Mouse (Mus musculus) bone marrow, adult 2 months (tissue): Measurements from ENCODE around the gene Clip2.

Source experiments
- CTCF ChIP-seq: fragments of 200-500 bp; IDR thresholded peaks from 2 replicates; pipeline ENCODE4 v1.5.1; 2011; ENCODE audit warnings: low read length, control low read depth; ENCODE audit not compliant: control insufficient read depth, insufficient read depth
- POLR2A ChIP-seq: fragments of 200-500 bp; IDR thresholded peaks from 2 replicates; pipeline ENCODE4 v1.6.1; 2011; ENCODE audit warnings: low read depth, mild to moderate bottlenecking, control low read depth, low read length, borderline replicate concordance; ENCODE audit not compliant: control insufficient read depth

DNA sequence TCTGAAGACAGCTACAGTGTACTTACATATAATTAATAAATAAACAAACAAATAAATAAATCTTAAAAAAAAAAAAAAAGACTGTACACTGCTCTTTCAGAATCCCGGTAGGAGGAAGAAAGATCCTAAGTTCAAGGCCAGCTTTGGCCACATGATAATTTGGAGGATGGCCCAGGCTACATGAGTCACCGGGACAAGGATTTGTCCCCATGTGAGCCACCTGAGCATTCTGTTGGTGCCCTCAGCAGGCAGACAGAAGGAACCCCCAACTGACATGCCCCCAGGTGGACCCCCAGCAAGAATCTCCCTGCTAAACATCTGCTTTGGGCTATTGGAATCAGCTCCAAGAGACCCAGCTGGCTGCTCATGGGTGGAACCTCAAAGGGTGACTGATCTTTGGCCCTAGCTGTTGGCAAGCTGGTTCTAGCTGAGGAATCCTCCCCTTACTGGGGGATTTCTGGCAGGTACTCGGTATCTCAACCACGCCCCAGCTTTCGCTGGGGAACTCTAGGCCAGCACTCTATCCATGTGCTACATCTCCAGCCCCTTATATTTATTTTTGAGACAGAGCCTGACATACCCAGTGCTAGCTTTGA lies 1.8 kb upstream of the Clip2 start:
- TF ChIP-seq POLR2A: no peak
- TF ChIP-seq CTCF: no peak
